Mouse (Mus musculus) embryo, embryonic 9.5 days (tissue): ENCODE results near the gene Mpv17l2.

ENCODE experiments used
- DNase-seq: peaks from one replicate; pipeline ENCODE4 v3.0.0-alpha.2; 2017; ENCODE audit errors: extremely low spot score

Mpv17l2 gene

GRCm38 (mm10) chr8:70721601-70722000 lies 39.1 kb downstream of the Mpv17l2 start:
- no peak for DNase-seq

- DNase-seq = peak; percentile 79
Measured at GRCm38 (mm10) chr8:70720739-70721138, 40.0 kb downstream of the Mpv17l2 start.

GRCm38 (mm10) chr8:70719796-70720270 lies 40.9 kb downstream of the Mpv17l2 start:
- no peak for DNase-seq

GRCm38 (mm10) chr8:70718297-70718696 lies 42.4 kb downstream of the Mpv17l2 start, which contains the start of gene Gm3336:
Gm3336 (plus strand) TSS chr8:70718543.
- DNase-seq = no peak

- no peak for DNase-seq
Measured at GRCm38 (mm10) chr8:70716521-70717400, 44.0 kb downstream of the Mpv17l2 start.

GRCm38 (mm10) chr8:70715086-70715485 lies 45.7 kb downstream of the Mpv17l2 start:
- DNase-seq = no peak

GRCm38 (mm10) chr8:70713991-70714390 lies 46.8 kb downstream of the Mpv17l2 start:
- no peak for DNase-seq

GRCm38 (mm10) chr8:70711041-70711440 lies 49.7 kb downstream of the Mpv17l2 start:
- DNase-seq = no peak

GRCm38 (mm10) chr8:70710296-70710695 lies 50.5 kb downstream of the Mpv17l2 start:
- DNase-seq = no peak

- no peak for DNase-seq
Measured at GRCm38 (mm10) chr8:70709794-70710193, 51.0 kb downstream of the Mpv17l2 start.
